In genomic region chr9:7764463-7764871, GRCm38 (mm10) we compare ENCODE assay signal across 8 mouse cellular contexts. TPM values are rescaled to one million over a fixed set of nuclear protein-coding genes. Genes with fewer than 3 reads are reported as not detected.
DNase-seq lines count a peak whose midpoint lies in the region; ATAC-seq and TF ChIP-seq lines count a peak whose summit lies in the region.

No protein-coding gene starts in this region.

- peak overlapping the region; percentile 95 for H3ac ChIP-seq in C2C12 (ENCODE audit: control insufficient read depth, insufficient read length, low read depth)

- H3K9me3 ChIP-seq in heart, embryonic 11.5 days (replicated peaks; ENCODE audit: control insufficient read depth, low read length) = no peaks in the 10 kb centered on the region

- DNase-seq in MEL-GATA-1-ER (ENCODE audit: extremely low read depth, low read depth) = peak; percentile 64
- peak; percentile 34 for DNase-seq in embryo, embryonic 11.5 days (ENCODE audit: low read depth, low spot score)
- peak; percentile 37 for DNase-seq in kidney, adult 9 months
- DNase-seq in lung, postnatal 14 days = peak; percentile 55
- DNase-seq in ovary, postnatal 10 days (ENCODE audit: low spot score) = peak; percentile 29
- DNase-seq in thymus, postnatal 4 days = no peak

- TF ChIP-seq CTCF in C2C12 (IDR thresholded peaks at IDR 0.05; ENCODE audit: control insufficient read depth, insufficient read depth, insufficient read length) = no peak

- H3K9ac ChIP-seq in heart, embryonic 11.5 days (ENCODE audit: low read depth, low read length) = peak overlapping the region; percentile 92

- peak overlapping the region; percentile 85 for H3K4me3 ChIP-seq in C2C12 (ENCODE audit: insufficient read depth, poor library complexity, severe bottlenecking)
- peak overlapping the region; percentile 84 for H3K4me3 ChIP-seq in heart, embryonic 11.5 days (ENCODE audit: low read depth, low read length)

- peak overlapping the region; percentile 93 for H3K27ac ChIP-seq in heart, embryonic 11.5 days (ENCODE audit: low read depth, low read length)

- peak overlapping the region; percentile 73 for H3K4me2 ChIP-seq in heart, embryonic 11.5 days

- H3K27me3 ChIP-seq in C2C12 (ENCODE audit: control insufficient read depth, insufficient read depth, insufficient read length) = no peaks in the 10 kb centered on the region
- no peaks in the 10 kb centered on the region for H3K27me3 ChIP-seq in heart, embryonic 11.5 days (ENCODE audit: control insufficient read depth, insufficient read depth, low read length)

- ATAC-seq in heart, embryonic 11.5 days (replicated peaks; ENCODE audit: insufficient number of reproducible peaks, low FRiP score, low TSS enrichment) = peak; percentile 3; the same call in 1 of the 2 replicates

- peaks cover 43% of the 10 kb centered on the region for H3K79me2 ChIP-seq in C2C12 (ENCODE audit: control insufficient read depth, insufficient read depth)

- peaks cover 27% of the 10 kb centered on the region for H3K79me3 ChIP-seq in C2C12 (ENCODE audit: low read depth)

- H3K36me3 ChIP-seq in C2C12 (ENCODE audit: control insufficient read depth, insufficient read depth) = peaks cover 14% of the 10 kb centered on the region
- 0 out of 2 replicates have a peak, but pooled peaks cover 6% of the 10 kb centered on the region for H3K36me3 ChIP-seq in heart, embryonic 11.5 days (ENCODE audit: control insufficient read depth, insufficient read depth, low read length)

- WGBS in heart, embryonic 11.5 days (ENCODE audit: insufficient replicate concordance) = 0% methylated on average over 14 of the region's 14 CpGs

- peaks cover 16% of the 10 kb centered on the region for H3K4me1 ChIP-seq in heart, embryonic 11.5 days (ENCODE audit: control insufficient read depth, insufficient read depth, low read length)

TF ChIP-seq in C2C12, 6 proteins besides CTCF, POLR2A, EP300 and RAD21:
- TF ChIP-seq CEBPB (IDR thresholded peaks at IDR 0.05; ENCODE audit: low read depth) (no peak), FOSL1 (IDR thresholded peaks at IDR 0.05; ENCODE audit: insufficient read depth, low read length, poor library complexity, severe bottlenecking) (no peak), MYOD1 (IDR thresholded peaks at IDR 0.05; ENCODE audit: control insufficient read depth, insufficient read length, low read depth) (no peak), MYOG (IDR thresholded peaks at IDR 0.05; ENCODE audit: control insufficient read depth, extremely low read depth, insufficient read length) (no peak), MAX (IDR thresholded peaks at IDR 0.05) (no peak), USF1 (IDR thresholded peaks at IDR 0.05; ENCODE audit: low read depth) (no peak)
TF ChIP-seq in C2C12: peak in this region for 0.

RNA-seq across cellular contexts. Expression of gene Tmem123, which starts 0.6 kb away (rescaled TPM):
- 35.6 TPM for polyA plus RNA-seq in C2C12 (2012; fragmentation: generic; extraction: Trizol)
- polyA plus RNA-seq in heart, embryonic 11.5 days (2014; fragmentation: Nextera tagmentation; extraction: Ambion mirVana) = 131 and 134 TPM in 2 replicates
